8 mouse cellular contexts compared by ENCODE assay signal in genomic region chr14:18271666-18272065, GRCm38 (mm10). TPM values are rescaled to one million over a fixed set of nuclear protein-coding genes. Genes with fewer than 3 reads are reported as not detected.
DNase-seq lines count a peak whose midpoint lies in the region; ATAC-seq and TF ChIP-seq lines count a peak whose summit lies in the region.

No protein-coding gene starts in this region.

- peaks cover 10% of the 10 kb centered on the region; the same call in 1 of the 2 replicates for H3K4me1 ChIP-seq in heart, embryonic 15.5 days (replicated peaks)
- peaks cover 5% of the 10 kb centered on the region; the same call in 1 of the 2 replicates for H3K4me1 ChIP-seq in bone marrow macrophage, adult 2 months (ENCODE audit: control insufficient read depth, insufficient read depth, low read length)
- H3K4me1 ChIP-seq in hindbrain, embryonic 12.5 days: peaks cover 15% of the 10 kb centered on the region
- peaks cover 12% of the 10 kb centered on the region for H3K4me1 ChIP-seq in midbrain, embryonic 14.5 days (ENCODE audit: control insufficient read depth, insufficient read depth, low read length)

- ATAC-seq in heart, embryonic 15.5 days (replicated peaks; ENCODE audit: insufficient number of reproducible peaks, insufficient read depth, low FRiP score, low read depth): no peak
- ATAC-seq in hindbrain, embryonic 12.5 days (ENCODE audit: low FRiP score): peak; percentile 7; the same call in 1 of the 2 replicates
- no peak for ATAC-seq in midbrain, embryonic 14.5 days (ENCODE audit: low FRiP score, low TSS enrichment)

- no peak for TF ChIP-seq CTCF in bone marrow macrophage, adult 2 months (IDR thresholded peaks at IDR 0.05; ENCODE audit: low read depth, low read length)

- 4% methylated on average over 7 of the region's 7 CpGs for WGBS in heart, embryonic 15.5 days
- WGBS in hindbrain, embryonic 12.5 days: 10% methylated on average over 6 of the region's 7 CpGs
- WGBS in midbrain, embryonic 14.5 days: 7% methylated on average over 7 of the region's 7 CpGs

- no peaks in the 10 kb centered on the region for H3K9me3 ChIP-seq in heart, embryonic 15.5 days (replicated peaks)
- no peaks in the 10 kb centered on the region for H3K9me3 ChIP-seq in hindbrain, embryonic 12.5 days (replicated peaks)
- no peaks in the 10 kb centered on the region for H3K9me3 ChIP-seq in midbrain, embryonic 14.5 days (ENCODE audit: control insufficient read depth, low read length)

- peak overlapping the region; percentile 76 for H3K4me3 ChIP-seq in heart, embryonic 15.5 days
- peak overlapping the region; percentile 91 for H3K4me3 ChIP-seq in bone marrow macrophage, adult 2 months (ENCODE audit: insufficient read depth, low read length)
- H3K4me3 ChIP-seq in hindbrain, embryonic 12.5 days: peak overlapping the region; percentile 89
- peak overlapping the region; percentile 83 for H3K4me3 ChIP-seq in midbrain, embryonic 14.5 days (replicated peaks; ENCODE audit: low read depth, low read length)

- intact Hi-C loops in heart, postnatal 10 days (cut with DNase I): loop anchor here (5.0 to 10.0 kb wide), 2 partner anchors 56 to 867 kb away; no protein-coding TSS in a partner anchor

- H3K27me3 ChIP-seq in heart, embryonic 15.5 days: no peaks in the 10 kb centered on the region
- no peaks in the 10 kb centered on the region for H3K27me3 ChIP-seq in hindbrain, embryonic 12.5 days
- no peaks in the 10 kb centered on the region for H3K27me3 ChIP-seq in midbrain, embryonic 14.5 days (ENCODE audit: control insufficient read depth, insufficient read depth, low read length)

- peaks cover 19% of the 10 kb centered on the region for H3K36me3 ChIP-seq in heart, embryonic 15.5 days
- peaks cover 24% of the 10 kb centered on the region for H3K36me3 ChIP-seq in hindbrain, embryonic 12.5 days
- peaks cover 22% of the 10 kb centered on the region for H3K36me3 ChIP-seq in midbrain, embryonic 14.5 days (ENCODE audit: control insufficient read depth, insufficient read depth, low read length)

- H3K4me2 ChIP-seq in heart, embryonic 15.5 days: peak overlapping the region; percentile 70
- H3K4me2 ChIP-seq in hindbrain, embryonic 12.5 days (replicated peaks): peak overlapping the region; percentile 55
- H3K4me2 ChIP-seq in midbrain, embryonic 14.5 days (ENCODE audit: low read length): peak overlapping the region; percentile 61

- TF ChIP-seq POLR2A in bone marrow macrophage, adult 2 months (IDR thresholded peaks at IDR 0.05; ENCODE audit: borderline replicate concordance, low read depth, low read length): no peak

- H3K27ac ChIP-seq in heart, embryonic 15.5 days: peak overlapping the region; percentile 83
- no peak overlapping the region for H3K27ac ChIP-seq in bone marrow macrophage, adult 2 months (ENCODE audit: insufficient read depth, low read depth, low read length)
- no peak overlapping the region for H3K27ac ChIP-seq in hindbrain, embryonic 12.5 days
- H3K27ac ChIP-seq in midbrain, embryonic 14.5 days (replicated peaks; ENCODE audit: low read depth, low read length): peak overlapping the region; percentile 83; the same call in 1 of the 2 replicates

- peak overlapping the region; percentile 68 for H3K9ac ChIP-seq in heart, embryonic 15.5 days
- H3K9ac ChIP-seq in hindbrain, embryonic 12.5 days: peak overlapping the region; percentile 70
- peak overlapping the region; percentile 95; the same call in 1 of the 2 replicates for H3K9ac ChIP-seq in midbrain, embryonic 14.5 days (replicated peaks; ENCODE audit: low read length)

- no peak for DNase-seq in heart, postnatal 10 days
- DNase-seq in midbrain, embryonic 14.5 days: no peak
- no peak for DNase-seq in adrenal gland, postnatal 14 days
- DNase-seq in adrenal gland, postnatal 10 days: no peak
- no peak for DNase-seq in kidney, adult 8-10 months

RNA-seq across cellular contexts. Expression of gene Rpl15, which starts 0.5 kb away (rescaled TPM):
- polyA plus RNA-seq in heart, embryonic 15.5 days (2015; fragmentation: Nextera tagmentation; extraction: Ambion mirVana): 211 and 248 TPM in 2 replicates
- 100 to 1,000 TPM; 793 to 803 TPM for total RNA-seq in heart, postnatal 10 days (2021)
- 508 and 615 TPM in 2 replicates for polyA plus RNA-seq in bone marrow macrophage, adult 2 months (2012; ENCODE audit: insufficient read depth, insufficient read length, missing spikeins)
- polyA plus RNA-seq in hindbrain, embryonic 12.5 days (2016; fragmentation: Nextera tagmentation; extraction: Ambion mirVana): 320 and 326 TPM in 2 replicates
- polyA plus RNA-seq in midbrain, embryonic 14.5 days (2014; fragmentation: Nextera tagmentation; extraction: Ambion mirVana): 350 and 371 TPM in 2 replicates
- total RNA-seq in adrenal gland, postnatal 14 days (2021): 815 and 940 TPM in 2 replicates
- total RNA-seq in adrenal gland, postnatal 10 days (2021): 100 to 1,000 TPM; 997 to 998 TPM

RNA-seq across cellular contexts. Expression of gene Nkiras1, which starts 0.7 kb away (rescaled TPM):
- polyA plus RNA-seq in heart, embryonic 15.5 days (2015; fragmentation: Nextera tagmentation; extraction: Ambion mirVana): 21.3 and 22.0 TPM in 2 replicates
- total RNA-seq in heart, postnatal 10 days (2021): 10 to 100 TPM; 28.2 to 29.6 TPM
- polyA plus RNA-seq in bone marrow macrophage, adult 2 months (2012; ENCODE audit: insufficient read depth, insufficient read length, missing spikeins): 10.6 and 14.1 TPM in 2 replicates
- 24.4 and 25.8 TPM in 2 replicates for polyA plus RNA-seq in hindbrain, embryonic 12.5 days (2016; fragmentation: Nextera tagmentation; extraction: Ambion mirVana)
- polyA plus RNA-seq in midbrain, embryonic 14.5 days (2014; fragmentation: Nextera tagmentation; extraction: Ambion mirVana): 38.0 and 54.5 TPM in 2 replicates
- 23.1 and 27.1 TPM in 2 replicates for total RNA-seq in adrenal gland, postnatal 14 days (2021)
- 10 to 100 TPM; 19.4 to 24.0 TPM for total RNA-seq in adrenal gland, postnatal 10 days (2021)

RNA-seq across cellular contexts. Expression of gene Nr1d2, which starts 32.7 kb away (rescaled TPM):
- 11.3 and 11.5 TPM in 2 replicates for polyA plus RNA-seq in heart, embryonic 15.5 days (2015; fragmentation: Nextera tagmentation; extraction: Ambion mirVana)
- total RNA-seq in heart, postnatal 10 days (2021): 10 to 100 TPM; 47.2 to 48.0 TPM
- 44.7 and 47.6 TPM in 2 replicates for polyA plus RNA-seq in bone marrow macrophage, adult 2 months (2012; ENCODE audit: insufficient read depth, insufficient read length, missing spikeins)
- 4.9 and 5.3 TPM in 2 replicates for polyA plus RNA-seq in hindbrain, embryonic 12.5 days (2016; fragmentation: Nextera tagmentation; extraction: Ambion mirVana)
- 3.6 and 7.0 TPM in 2 replicates for polyA plus RNA-seq in midbrain, embryonic 14.5 days (2014; fragmentation: Nextera tagmentation; extraction: Ambion mirVana)
- 37.2 and 49.1 TPM in 2 replicates for total RNA-seq in adrenal gland, postnatal 14 days (2021)
- total RNA-seq in adrenal gland, postnatal 10 days (2021): 10 to 100 TPM; 32.3 to 51.7 TPM

RNA-seq across cellular contexts. Expression of gene Ube2e1, which starts 60.0 kb away (rescaled TPM):
- polyA plus RNA-seq in heart, embryonic 15.5 days (2015; fragmentation: Nextera tagmentation; extraction: Ambion mirVana): 52.7 and 62.4 TPM in 2 replicates
- 10 to 100 TPM; 36.6 to 42.3 TPM for total RNA-seq in heart, postnatal 10 days (2021)
- polyA plus RNA-seq in bone marrow macrophage, adult 2 months (2012; ENCODE audit: insufficient read depth, insufficient read length, missing spikeins): 66.5 and 72.9 TPM in 2 replicates
- 176 and 178 TPM in 2 replicates for polyA plus RNA-seq in hindbrain, embryonic 12.5 days (2016; fragmentation: Nextera tagmentation; extraction: Ambion mirVana)
- polyA plus RNA-seq in midbrain, embryonic 14.5 days (2014; fragmentation: Nextera tagmentation; extraction: Ambion mirVana): 83.0 and 139 TPM in 2 replicates
- 64.7 and 67.0 TPM in 2 replicates for total RNA-seq in adrenal gland, postnatal 14 days (2021)
- total RNA-seq in adrenal gland, postnatal 10 days (2021): 10 to 100 TPM; 58.5 to 66.7 TPM

Comparison
In these comparisons a context has a peak if more than half of its experiments do, and no peak if none do; other contexts are left out.
1. H3K27ac ChIP-seq: peak in heart, embryonic 15.5 days (single experiment) and midbrain, embryonic 14.5 days (single experiment); none in bone marrow macrophage, adult 2 months (single experiment) and hindbrain, embryonic 12.5 days (single experiment).
2. Peak in every context shown above with its lines, with median percentiles within 50 percentile points of each other: H3K4me2 ChIP-seq, H3K4me3 ChIP-seq and H3K9ac ChIP-seq.